Mouse (Mus musculus) layer of hippocampus, adult 2 months (tissue): ENCODE results near the gene Prepl. TPM values are rescaled to one million over a fixed set of nuclear protein-coding genes. Genes with fewer than 3 reads are reported as not detected.

Experiments used
- DNase-seq, 2 experiments: peaks; one replicate each; pipeline ENCODE4 v3.0.0; 2022; ENCODE audit warnings: low spot score in 2 of 2
- H3K27ac ChIP-seq: fragments of 200-600 bp; 2 replicates; pipeline ENCODE4 v1.8.1; 2022
- H3K4me3 ChIP-seq: fragments of 200-600 bp; 2 replicates; pipeline ENCODE4 v1.8.1; 2022; ENCODE audit warnings: mild to moderate bottlenecking
- CTCF ChIP-seq: fragments of 200-600 bp; conservative IDR thresholded peaks from 2 replicates; pipeline ENCODE4 v1.8.1; 2022; ENCODE audit warnings: antibody characterized with exemption, mild to moderate bottlenecking, moderate library complexity
- long read RNA-seq, 2 experiments: library from polyadenylated mRNA; stranded (forward); transcript quantifications; one replicate each; pipeline ENCODE4 v2.0.0; 2021; ENCODE audit warnings: borderline mapping rate in 2 of 2
- total RNA-seq, 2 experiments: library from RNA; stranded (reverse); gene quantifications; 2 replicates each; pipeline ENCODE4 v1.2.3; 2021

The Prepl gene
- total RNA-seq = 100 to 1,000 TPM; 347 to 374 TPM
- long read RNA-seq, experiment 1, transcript Prepl-201 (14 exons, 3,255 nt) = major isoform, 111 of 144 reads
- long read RNA-seq, experiment 1, partial matches to known transcripts = 16 of 144 reads
- long read RNA-seq, experiment 1, other reads (novel, unspliced or antisense) = 12 of 144 reads
- long read RNA-seq, experiment 2, transcript Prepl-202 (15 exons, 2,734 nt) = minor isoform, 8 of 248 reads
- long read RNA-seq, experiment 2, transcript Prepl-201 (14 exons, 3,255 nt) = major isoform, 163 of 248 reads
- long read RNA-seq, experiment 2, partial matches to known transcripts = 25 of 248 reads
- long read RNA-seq, experiment 2, other reads (novel, unspliced or antisense) = 50 of 248 reads

DNA sequence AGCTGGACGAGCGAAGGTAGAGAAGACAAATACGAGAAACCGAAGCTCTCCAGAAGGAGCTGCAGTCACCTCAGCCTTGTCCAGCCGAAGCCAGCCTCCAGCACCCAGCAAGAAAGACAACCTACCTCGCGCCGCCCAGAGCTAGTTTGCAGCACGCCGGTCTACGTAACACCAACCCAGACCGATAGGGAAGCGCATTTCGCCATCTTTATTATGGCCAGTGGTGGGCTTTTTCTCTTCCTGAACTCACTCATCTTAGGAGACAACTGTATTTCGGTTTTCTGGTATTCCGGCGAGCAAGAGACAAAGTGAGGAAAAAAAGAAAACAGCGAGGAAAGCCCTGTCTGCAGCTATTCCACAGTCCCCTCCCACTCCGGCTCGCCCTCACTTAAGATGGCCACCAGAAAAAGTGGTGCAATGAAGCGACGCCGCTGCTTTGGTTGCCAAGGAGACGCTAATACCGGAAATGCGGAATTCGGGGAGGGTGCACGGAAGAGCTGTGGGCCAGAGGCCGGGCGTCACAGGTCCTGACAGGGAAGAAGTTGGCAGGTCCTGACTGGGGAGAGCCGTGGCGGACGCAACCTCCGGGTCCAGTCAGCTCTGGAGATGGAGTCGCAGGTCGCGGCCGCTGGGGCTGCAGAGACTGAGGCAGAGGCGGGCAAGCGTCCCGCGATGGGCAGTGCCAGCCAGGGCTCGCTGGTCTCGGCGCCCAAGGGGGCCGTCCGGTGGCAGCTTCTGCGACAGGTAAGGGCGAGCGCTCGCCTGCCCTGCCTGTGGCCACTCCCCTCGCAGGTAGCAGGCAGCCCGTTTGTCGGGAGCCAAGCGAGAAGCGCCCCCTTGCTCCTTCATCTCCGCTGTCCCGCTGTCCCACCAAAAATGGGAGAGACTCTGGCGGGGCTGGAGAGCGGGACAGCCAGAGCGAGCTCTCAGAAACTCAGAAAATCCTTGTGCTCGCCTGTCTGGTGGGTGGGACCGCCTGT, at the start of gene Prepl, which contains the start of gene Camkmt:
Gene Prepl (minus strand): TSS at position 122 of the 980 bp plus-strand sequence.
Gene Camkmt (plus strand): TSS at position 433 of the 980 bp plus-strand sequence.
- peak; percentile 56 for TF ChIP-seq CTCF
- H3K27ac ChIP-seq = peak within 1 kb of the TSS; percentile 98
- H3K4me3 ChIP-seq = peak within 1 kb of the TSS; percentile 85
- DNase-seq = peak; percentile 96

DNA sequence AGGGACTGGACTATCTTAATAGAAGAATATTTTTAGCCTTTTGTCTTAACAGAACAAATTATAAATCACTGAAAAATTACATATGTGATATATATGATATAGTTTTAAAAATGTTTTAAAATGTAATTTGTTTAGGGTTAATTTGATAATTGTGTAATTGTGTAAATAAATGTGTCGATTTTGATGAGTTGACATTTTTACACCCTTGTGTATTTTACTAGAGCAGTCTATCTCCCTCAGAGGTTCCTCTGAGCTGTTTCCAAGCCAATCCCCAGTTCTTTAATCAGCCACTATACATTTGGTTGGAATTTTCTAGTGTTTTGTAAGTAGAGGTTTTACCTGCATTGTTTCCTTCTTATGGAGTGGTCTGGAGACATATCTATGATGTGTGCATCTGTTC, 48.4 kb upstream of the Prepl start:
- no peak for TF ChIP-seq CTCF
- DNase-seq = no peak
- Histone ChIP-seq H3K4me3 (no peak overlapping the region), H3K27ac (no peak overlapping the region)

DNA sequence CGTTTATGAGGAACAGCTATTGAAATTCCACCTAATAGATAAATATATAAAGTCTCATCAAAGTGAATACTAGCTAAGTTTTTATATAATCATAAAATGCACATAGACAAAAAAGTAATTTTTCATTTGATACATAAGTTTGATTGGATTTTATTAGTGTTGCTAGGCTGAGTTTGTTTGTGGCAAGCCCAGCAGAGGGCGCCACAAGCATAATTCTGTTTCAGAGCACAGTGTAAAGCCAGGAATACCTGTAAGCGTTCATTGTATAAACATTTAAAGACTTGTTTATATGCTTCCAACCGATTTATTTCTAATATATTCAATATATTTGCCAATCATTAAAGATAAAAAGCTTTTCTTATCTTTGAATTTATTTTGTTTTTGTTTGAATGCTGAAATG, 26.6 kb upstream of the Prepl start:
- H3K4me3 ChIP-seq = no peak overlapping the region
- DNase-seq = peak; percentile 32 to 78
- TF ChIP-seq CTCF = peak; percentile 95
- H3K27ac ChIP-seq = no peak overlapping the region

DNA sequence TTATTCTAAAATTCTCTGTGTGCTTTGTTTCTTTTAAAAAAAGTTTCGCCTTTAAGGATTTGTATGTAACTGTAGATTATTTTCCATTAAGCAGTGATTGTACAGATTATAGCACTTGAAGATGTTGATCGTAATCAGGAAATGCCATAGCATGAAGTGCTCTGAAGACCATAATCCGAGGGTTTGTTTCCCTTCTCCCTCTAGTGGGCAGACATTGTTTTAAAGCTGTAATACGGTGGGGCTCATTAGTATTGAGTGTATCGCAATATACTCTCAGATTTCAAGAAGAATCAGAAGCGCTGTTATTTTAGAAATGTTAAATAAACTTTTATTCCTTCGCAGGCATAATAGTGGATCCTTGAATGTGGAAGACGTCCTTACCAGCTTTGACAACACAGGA, 23.4 kb upstream of the Prepl start:
- TF ChIP-seq CTCF = peak; percentile 64
- Histone ChIP-seq H3K4me3 (no peak overlapping the region), H3K27ac (no peak overlapping the region)
- no peak for DNase-seq

DNA sequence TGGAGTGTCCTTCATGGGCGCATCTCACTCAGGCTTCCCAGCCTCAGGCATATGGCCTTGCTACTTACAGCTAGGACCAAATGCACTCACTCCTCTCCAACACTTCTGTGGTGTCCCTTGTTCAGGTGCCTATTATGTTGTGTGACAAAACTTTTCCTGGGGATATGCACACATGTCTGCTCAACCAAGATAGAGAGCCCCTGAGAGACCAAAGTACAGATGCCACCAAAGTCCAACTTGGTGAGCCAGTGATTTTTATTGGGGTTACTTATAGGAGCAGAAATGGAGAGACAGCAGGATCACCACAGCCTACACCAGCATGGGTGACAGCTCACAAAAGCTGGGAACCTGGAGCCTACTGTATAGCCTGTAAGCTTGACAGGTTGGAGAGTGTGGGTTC, 20.6 kb upstream of the Prepl start:
- Histone ChIP-seq H3K4me3 (no peak overlapping the region), H3K27ac (no peak overlapping the region)
- DNase-seq = no peak
- no peak for TF ChIP-seq CTCF

- no peak for DNase-seq
- H3K4me3 ChIP-seq = no peak overlapping the region
- H3K27ac ChIP-seq = no peak overlapping the region
- TF ChIP-seq CTCF = no peak
These were observed 13.3 kb upstream of the Prepl start for GRCm38 (mm10) chr17:85103310-85103709.

- no peak overlapping the region for H3K4me3 ChIP-seq
- H3K27ac ChIP-seq = no peak overlapping the region
- no peak for TF ChIP-seq CTCF
- no peak for DNase-seq
These were observed 11.7 kb upstream of the Prepl start for GRCm38 (mm10) chr17:85101751-85102150.

DNA sequence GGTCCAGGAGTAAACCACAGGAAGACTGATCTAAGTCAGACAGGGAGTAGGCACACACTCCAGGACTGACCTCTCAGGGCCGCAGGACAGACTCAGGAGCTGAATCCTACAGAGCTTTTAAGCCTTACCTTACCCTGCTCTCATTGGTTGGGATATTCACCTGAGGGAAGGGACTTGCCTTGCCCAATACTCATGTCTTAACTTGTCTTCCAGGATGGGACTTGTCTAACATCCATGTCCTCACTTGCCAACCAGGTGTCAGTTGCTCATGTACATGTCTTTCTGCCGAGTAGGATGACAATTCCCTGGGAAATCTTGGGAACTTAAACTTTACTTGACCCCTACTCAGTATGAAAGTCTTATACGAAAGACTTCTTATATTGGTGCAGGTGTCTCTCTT, 10.2 kb upstream of the Prepl start:
- DNase-seq = no peak
- TF ChIP-seq CTCF = no peak

GRCm38 (mm10) chr17:85098677-85099323, 8.8 kb upstream of the Prepl start:
- DNase-seq = no peak
- H3K4me3 ChIP-seq = no peak overlapping the region
- no peak for TF ChIP-seq CTCF
- H3K27ac ChIP-seq = no peak overlapping the region

More for the DNA sequence above, 10.2 kb upstream of the Prepl start:
- H3K4me3 ChIP-seq = no peak overlapping the region
- H3K27ac ChIP-seq = no peak overlapping the region

GRCm38 (mm10) chr17:85096396-85096795, 6.4 kb upstream of the Prepl start:
- no peak for TF ChIP-seq CTCF
- DNase-seq = no peak
- Histone ChIP-seq H3K27ac (no peak overlapping the region), H3K4me3 (no peak overlapping the region)

DNA sequence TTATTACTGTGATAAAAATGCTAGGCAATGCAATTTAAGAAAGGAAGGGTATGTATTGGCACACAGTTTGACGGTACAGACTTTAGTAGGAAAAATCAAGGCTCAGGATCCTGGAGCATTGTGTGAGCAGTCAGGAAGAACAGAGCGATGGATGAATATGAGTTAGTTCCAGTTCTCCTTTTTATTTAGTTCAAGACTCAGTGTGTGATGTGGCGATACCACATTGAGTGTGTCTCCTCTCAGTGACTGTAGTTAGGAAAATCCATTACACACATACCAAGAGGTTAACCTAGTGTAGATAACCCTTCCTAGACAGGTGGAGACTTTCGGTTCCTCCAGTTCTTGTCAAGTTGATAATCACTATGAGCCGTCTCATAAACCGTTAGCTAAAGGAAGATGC, 1.7 kb upstream of the Prepl start:
- DNase-seq = no peak
- Histone ChIP-seq H3K4me3 (no peak overlapping the region), H3K27ac (no peak overlapping the region)
- no peak for TF ChIP-seq CTCF

DNA sequence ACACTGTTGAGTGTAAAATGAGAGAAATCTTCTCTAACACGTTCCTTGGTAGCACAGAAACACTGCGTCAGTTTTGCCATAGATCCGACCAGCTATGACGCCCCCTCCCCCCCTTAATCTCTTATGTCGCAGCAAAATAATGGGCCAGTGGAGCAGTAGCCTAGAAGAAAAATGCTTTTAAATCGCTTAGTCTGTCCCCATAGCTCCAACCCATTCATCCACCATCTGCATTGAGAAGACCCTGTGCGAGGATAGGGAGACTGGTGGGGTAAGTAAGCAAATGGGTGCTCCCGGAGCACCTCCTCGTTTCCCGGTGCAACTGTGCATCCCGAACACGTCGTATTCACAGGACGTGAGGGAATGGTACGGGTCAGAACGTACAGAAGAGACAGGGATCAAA, 420 bp downstream of the Prepl start:
- DNase-seq = peak in 1 of 2 experiments; percentile 26

DNA sequence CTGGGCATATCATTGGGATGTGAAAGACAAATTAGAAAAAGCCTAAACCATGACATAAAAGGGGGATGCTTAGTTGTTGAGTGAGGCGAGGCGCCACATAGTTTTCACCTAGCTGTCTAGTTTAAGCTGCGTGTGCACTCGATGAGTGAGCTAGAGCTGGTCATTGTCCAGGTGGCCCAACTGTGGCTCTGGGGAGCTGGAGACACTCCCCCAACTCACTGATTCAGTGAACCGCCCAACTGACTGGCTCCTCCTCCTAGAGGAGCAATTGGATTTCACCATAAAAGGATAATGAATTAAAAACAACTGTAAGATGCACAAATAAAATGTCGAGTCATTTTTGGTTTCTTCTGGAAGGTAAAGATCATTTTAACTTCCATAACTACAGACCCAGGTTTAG, 1.0 kb downstream of the Prepl start:
- TF ChIP-seq CTCF = no peak
- DNase-seq = no peak
- peak overlapping the region; percentile 98 for H3K27ac ChIP-seq
- peak overlapping the region; percentile 85 for H3K4me3 ChIP-seq

More for the DNA sequence above, 420 bp downstream of the Prepl start:
- no peak for TF ChIP-seq CTCF
- H3K4me3 ChIP-seq = peak overlapping the region; percentile 85
- peak overlapping the region; percentile 98 for H3K27ac ChIP-seq
